ENCODE assay signal across 19 mouse cellular contexts in the genomic region with DNA sequence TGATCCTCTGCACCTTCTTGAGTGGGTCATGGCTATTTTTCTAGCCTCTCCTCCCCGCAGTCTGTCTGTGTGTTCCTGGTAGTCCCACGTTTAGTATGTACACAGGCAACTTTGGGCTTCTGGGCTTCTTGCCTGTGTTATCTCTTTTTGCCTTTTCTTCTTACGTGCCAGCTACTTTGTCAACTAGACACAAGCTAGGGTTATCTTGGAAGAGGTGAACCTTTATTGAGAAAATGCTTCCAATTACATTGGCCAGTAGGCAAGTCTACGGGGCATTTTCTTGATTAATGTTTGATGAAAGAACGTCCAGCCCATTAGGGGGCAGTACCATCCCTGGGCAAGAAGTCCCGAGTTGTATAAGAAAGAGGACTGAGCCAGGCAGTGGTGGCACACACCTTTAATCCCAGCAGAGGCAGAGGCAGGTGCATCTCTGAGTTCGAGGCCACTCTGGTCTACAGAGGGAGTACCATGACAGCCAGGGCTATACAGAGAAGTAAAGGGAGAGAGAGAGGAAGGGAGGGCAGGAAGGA. TPM values are rescaled to one million over a fixed set of nuclear protein-coding genes. Genes with fewer than 3 reads are reported as not detected.
A peak's percentile ranks its signal among the peaks of the same experiment; 100 is the strongest.
DNase-seq lines count a peak whose midpoint lies in the region; ATAC-seq and TF ChIP-seq lines count a peak whose summit lies in the region.
"Had no signal": no experiment of that assay in that cellular context is flagged by ENCODE, and none has a peak within 500 bp of the region (broad histone marks: within the 10 kb centered on the region; RNA-seq: fewer than 3 reads in every experiment).

No protein-coding gene starts in this region.

- 0 out of 2 replicates have a peak, but pooled peaks have one; percentile 29 for ATAC-seq in forebrain, embryonic 15.5 days (replicated peaks)
- ATAC-seq in forebrain, postnatal 0 days = no peak
- no peak for ATAC-seq in kidney, embryonic 15.5 days (replicated peaks; ENCODE audit: low FRiP score)
- no peak for ATAC-seq in neural tube, embryonic 15.5 days (ENCODE audit: low FRiP score)
- ATAC-seq: forebrain, embryonic 14.5 days; hindbrain, embryonic 16.5 days had no signal

- peaks cover under 1% of the 10 kb centered on the region; the same call in 1 of the 2 replicates for H3K4me1 ChIP-seq in forebrain, embryonic 15.5 days
- H3K4me1 ChIP-seq in forebrain, postnatal 0 days (ENCODE audit: insufficient read depth) = no peaks in the 10 kb centered on the region
- H3K4me1 ChIP-seq in kidney, embryonic 15.5 days = peaks cover 10% of the 10 kb centered on the region
- H3K4me1 ChIP-seq in neural tube, embryonic 15.5 days = 0 out of 2 replicates have a peak, but pooled peaks cover 7% of the 10 kb centered on the region

- DNase-seq in forebrain, postnatal 0 days = no peak
- peak; percentile 49 for DNase-seq in kidney, adult 9 months
- DNase-seq in neural tube, embryonic 10.5 days (ENCODE audit: extremely low spot score, low spot score) = peak; percentile 8
- DNase-seq in left cerebral cortex, postnatal 14 days (ENCODE audit: low spot score in 2 of 2) = no peak
- DNase-seq in gastrocnemius, adult 8-10 months (ENCODE audit: low spot score in 2 of 2) = no peak
- DNase-seq: adrenal gland, postnatal 25 days; cerebellum, adult 11 months; cerebellum, postnatal 10 days; heart, postnatal 36 days; lung, postnatal 36 days; thymus, postnatal 14 days had no signal

- intact Hi-C loops in left cerebral cortex, postnatal 14 days (cut with DNase I) = no loop called here

- no peak overlapping the region for H3K4me2 ChIP-seq in forebrain, embryonic 15.5 days (replicated peaks)
- H3K4me2 ChIP-seq in forebrain, postnatal 0 days (ENCODE audit: low read depth) = no peak overlapping the region
- H3K4me2 ChIP-seq in kidney, embryonic 15.5 days = no peak overlapping the region
- H3K4me2 ChIP-seq in neural tube, embryonic 15.5 days = no peak overlapping the region
- H3K4me2 ChIP-seq: embryonic facial prominence, embryonic 13.5 days; limb, embryonic 13.5 days had no signal

- no peak overlapping the region for H3K4me3 ChIP-seq in forebrain, embryonic 15.5 days
- H3K4me3 ChIP-seq in forebrain, postnatal 0 days (ENCODE audit: low read depth, low read length) = no peak overlapping the region
- no peak overlapping the region for H3K4me3 ChIP-seq in kidney, embryonic 15.5 days (replicated peaks)
- H3K4me3 ChIP-seq in neural tube, embryonic 15.5 days (replicated peaks) = no peak overlapping the region
- H3K4me3 ChIP-seq: embryonic facial prominence, embryonic 13.5 days; limb, embryonic 13.5 days; midbrain, embryonic 10.5 days had no signal

- no peak overlapping the region for H3K9ac ChIP-seq in forebrain, embryonic 15.5 days (replicated peaks)
- H3K9ac ChIP-seq in forebrain, postnatal 0 days = no peak overlapping the region
- H3K9ac ChIP-seq in kidney, embryonic 15.5 days = no peak overlapping the region
- H3K9ac ChIP-seq in neural tube, embryonic 15.5 days (replicated peaks) = no peak overlapping the region
- H3K9ac ChIP-seq: embryonic facial prominence, embryonic 13.5 days; limb, embryonic 13.5 days had no signal

- H3K9me3 ChIP-seq in forebrain, embryonic 15.5 days = no peaks in the 10 kb centered on the region
- H3K9me3 ChIP-seq in forebrain, postnatal 0 days (ENCODE audit: low read length) = no peaks in the 10 kb centered on the region
- H3K9me3 ChIP-seq in kidney, embryonic 15.5 days (replicated peaks) = no peaks in the 10 kb centered on the region
- no peaks in the 10 kb centered on the region for H3K9me3 ChIP-seq in neural tube, embryonic 15.5 days (replicated peaks)
- H3K9me3 ChIP-seq: embryonic facial prominence, embryonic 13.5 days; limb, embryonic 13.5 days; midbrain, embryonic 10.5 days had no signal

- H3K36me3 ChIP-seq in forebrain, embryonic 15.5 days = no peaks in the 10 kb centered on the region
- H3K36me3 ChIP-seq in forebrain, postnatal 0 days (ENCODE audit: insufficient read depth) = no peaks in the 10 kb centered on the region
- no peaks in the 10 kb centered on the region for H3K36me3 ChIP-seq in kidney, embryonic 15.5 days
- no peaks in the 10 kb centered on the region for H3K36me3 ChIP-seq in neural tube, embryonic 15.5 days
- H3K36me3 ChIP-seq: embryonic facial prominence, embryonic 13.5 days; limb, embryonic 13.5 days; midbrain, embryonic 10.5 days had no signal

- no peak for TF ChIP-seq CTCF in forebrain, postnatal 0 days (IDR thresholded peaks at IDR 0.05; ENCODE audit: low read depth)

- whole genome bisulfite sequencing in forebrain, embryonic 15.5 days = 70% methylated on average over 7 of the region's 7 CpGs
- WGBS in forebrain, postnatal 0 days = 71% methylated on average over 7 of the region's 7 CpGs
- WGBS in kidney, embryonic 15.5 days = 76% methylated on average over 7 of the region's 7 CpGs
- 77% methylated on average over 7 of the region's 7 CpGs for WGBS in neural tube, embryonic 15.5 days

- H3K27ac ChIP-seq in forebrain, embryonic 15.5 days (replicated peaks) = no peak overlapping the region
- H3K27ac ChIP-seq in forebrain, postnatal 0 days (ENCODE audit: low read depth, low read length) = no peak overlapping the region
- H3K27ac ChIP-seq in kidney, embryonic 15.5 days = no peak overlapping the region
- no peak overlapping the region for H3K27ac ChIP-seq in neural tube, embryonic 15.5 days (replicated peaks)
- H3K27ac ChIP-seq: embryonic facial prominence, embryonic 13.5 days; limb, embryonic 13.5 days; midbrain, embryonic 10.5 days had no signal

- no peaks in the 10 kb centered on the region for H3K27me3 ChIP-seq in forebrain, embryonic 15.5 days
- H3K27me3 ChIP-seq in forebrain, postnatal 0 days (ENCODE audit: insufficient read depth, low read length) = no peaks in the 10 kb centered on the region
- H3K27me3 ChIP-seq in kidney, embryonic 15.5 days = no peaks in the 10 kb centered on the region
- no peaks in the 10 kb centered on the region for H3K27me3 ChIP-seq in neural tube, embryonic 15.5 days (replicated peaks)
- H3K27me3 ChIP-seq: limb, embryonic 13.5 days had no signal

RNA-seq across cellular contexts. Expression of gene Tapt1, which starts 18.5 kb away (rescaled TPM):
- polyA plus RNA-seq in forebrain, embryonic 15.5 days (2015; fragmentation: Nextera tagmentation; extraction: Ambion mirVana) = 25.8 and 25.9 TPM in 2 replicates
- total RNA-seq in forebrain, postnatal 0 days (2014; rRNA removed) = 53.8 and 70.5 TPM in 2 replicates
- 14.1 and 19.1 TPM in 2 replicates for polyA plus RNA-seq in forebrain, postnatal 0 days (2015; fragmentation: Nextera tagmentation; extraction: Ambion mirVana)
- polyA plus RNA-seq in kidney, embryonic 15.5 days (2015; fragmentation: Nextera tagmentation; extraction: Ambion mirVana) = 28.5 and 30.0 TPM in 2 replicates
- 30.8 and 35.0 TPM in 2 replicates for polyA plus RNA-seq in neural tube, embryonic 15.5 days (2015; fragmentation: Nextera tagmentation; extraction: Ambion mirVana)
- total RNA-seq in left cerebral cortex, postnatal 14 days (2021) = 10 to 100 TPM; 44.1 to 45.0 TPM
- total RNA-seq in gastrocnemius, adult 8-10 months (2022) = 10 to 100 TPM; 38.3 to 45.8 (median 41.1) TPM

Comparison
In these comparisons a context has a peak if more than half of its experiments do, and no peak if none do; other contexts are left out.
1. DNase-seq: peak in kidney, adult 9 months (single experiment) and neural tube, embryonic 10.5 days (single experiment); none in forebrain, postnatal 0 days (single experiment), left cerebral cortex, postnatal 14 days (0 of 2) and gastrocnemius, adult 8-10 months (0 of 2).